Mouse (Mus musculus) pancreas, adult 10 weeks (tissue): Measurements from ENCODE around the gene Slc2a9. TPM values are rescaled to one million over a fixed set of nuclear protein-coding genes. Genes with fewer than 3 reads are reported as not detected.

ENCODE experiments used
- polyA plus RNA-seq: library from polyadenylated mRNA; stranded (reverse); fragments of 350-450 nt; fragmentation: Illumina TruSeq; extraction: RNeasy Lipid Tissue Mini Kit (QIAGEN cat#74804); gene quantifications from one replicate; pipeline ENCODE4 v1.2.3, GENCODE M21; 2015; ENCODE audit warnings: low read depth, low replicate concordance; ENCODE audit not compliant: insufficient read depth

Gene Slc2a9
- 1.1 TPM for polyA plus RNA-seq

DNA sequence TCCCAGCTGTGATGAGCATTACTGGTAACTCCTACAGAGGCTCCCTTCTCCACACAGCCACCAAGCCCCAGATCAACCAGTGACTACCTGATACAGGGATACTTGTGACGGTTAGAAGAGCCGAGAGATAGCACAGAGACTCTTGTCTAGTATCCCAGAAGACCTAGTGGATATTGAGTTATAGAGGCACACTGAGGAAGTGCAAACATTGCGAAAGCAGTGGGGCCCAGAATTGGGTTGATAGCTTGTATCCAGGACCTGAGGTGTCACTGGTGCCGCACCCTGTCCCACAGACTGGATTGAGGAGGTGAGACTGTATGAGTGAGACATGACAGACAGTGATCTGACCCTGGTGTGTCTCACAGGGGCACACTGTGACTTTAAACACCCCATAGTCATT lies at the start of gene Slc2a9:
Gene Slc2a9 (minus strand): TSS at position 152 of the 400 bp plus-strand sequence.

DNA sequence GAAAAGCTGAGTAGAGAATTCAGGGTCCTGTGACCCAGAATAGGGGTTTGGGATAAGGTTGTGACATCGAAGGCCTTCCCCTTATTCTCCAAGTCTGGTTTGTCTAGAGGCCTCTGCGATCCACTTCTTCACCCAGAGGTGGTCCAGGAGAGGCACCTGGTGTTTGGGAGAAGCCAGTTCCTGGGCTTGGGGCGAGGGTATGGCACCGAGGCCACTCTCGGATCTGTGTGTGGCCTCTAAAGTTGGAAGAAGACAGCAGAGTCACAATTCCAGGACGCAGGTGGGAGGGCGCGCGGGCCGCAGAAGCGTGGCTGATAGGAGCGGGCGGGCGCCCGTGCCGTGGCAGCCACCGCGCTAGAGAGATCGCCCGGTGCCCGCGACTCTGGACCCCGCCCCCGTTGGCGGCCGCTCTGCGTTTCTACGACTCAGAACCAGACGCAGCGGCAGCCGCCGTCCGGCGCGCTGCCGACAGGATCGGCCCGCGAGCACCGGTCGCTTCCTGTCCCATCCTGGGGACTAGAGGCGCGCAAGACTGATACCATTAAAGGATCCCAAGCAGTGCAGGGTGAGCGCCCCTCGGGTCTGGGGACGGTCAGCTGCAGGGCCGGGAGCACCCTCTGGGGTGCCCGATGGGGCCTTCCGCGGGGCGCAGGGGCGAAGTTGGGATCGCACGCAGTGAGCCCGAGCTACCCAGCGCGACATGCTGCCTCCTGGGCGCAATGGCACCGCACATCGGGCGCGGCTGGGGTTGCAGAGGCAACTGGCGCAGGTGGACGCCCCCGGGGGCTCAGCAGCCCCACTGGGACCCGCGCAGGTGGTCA lies 183.8 kb downstream of the Slc2a9 start, which contains the start of gene Drd5:
Gene Drd5 (plus strand): TSS at position 402 of the 821 bp plus-strand sequence.

Other genes with a start within 250 kb of the Slc2a9 start
- 9.2 TPM for gene Tmem128, start 243.0 kb downstream of the Slc2a9 start, polyA plus RNA-seq
- not detected for gene Otop1, start 227.2 kb downstream of the Slc2a9 start, polyA plus RNA-seq
- gene Drd5, start 183.8 kb downstream of the Slc2a9 start, polyA plus RNA-seq: not detected
- gene Wdr1, start 60.1 kb upstream of the Slc2a9 start, polyA plus RNA-seq: 17.4 TPM
- gene Zfp518b, start 181.7 kb upstream of the Slc2a9 start, polyA plus RNA-seq: 0.65 TPM